Mouse (Mus musculus): ENCODE results near the gene Gm49340. TPM values are rescaled to one million over a fixed set of nuclear protein-coding genes. Genes with fewer than 3 reads are reported as not detected.

Gene Gm49340
- total RNA-seq, 2 experiments from 2014 or later, result not detected

Other genes with a start within 250 kb of the Gm49340 start
- under 1 TPM; 0.18 to 0.21 TPM for gene Itgae, start 239.2 kb upstream of the Gm49340 start, total RNA-seq (2021)
- gene Haspin, start 191.4 kb upstream of the Gm49340 start, total RNA-seq (2021), result 1 to 10 TPM; 6.0 to 7.1 TPM
- 1 to 10 TPM; 3.9 to 5.0 TPM for gene P2rx5, start 169.3 kb upstream of the Gm49340 start, total RNA-seq (2021)
- gene Emc6, start 152.7 kb upstream of the Gm49340 start, total RNA-seq (2021), result 10 to 100 TPM; 66.3 to 67.9 TPM
- 100 to 1,000 TPM; 109 to 112 TPM for gene Tax1bp3, start 152.7 kb upstream of the Gm49340 start, total RNA-seq (2021)
- 1 to 10 TPM; 8.4 to 8.7 TPM for gene Ctns, start 130.7 kb upstream of the Gm49340 start, total RNA-seq (2021)
- 1 to 10 TPM in 1 of 2 experiments, under 1 TPM in 1; 0.95 to 1.1 TPM for gene Shpk, start 130.3 kb upstream of the Gm49340 start, total RNA-seq (2021)
- gene Trpv1, start 95.4 kb upstream of the Gm49340 start, total RNA-seq (2021), result not detected
- under 1 TPM; 0.07 to 0.10 TPM for gene Trpv3, start 62.4 kb upstream of the Gm49340 start, total RNA-seq (2021)
- gene Aspa, start 145 bp upstream of the Gm49340 start, total RNA-seq (2021), result under 1 TPM; 0.27 to 0.57 TPM
- not detected for gene Spata22, start within 50 bp of the Gm49340 start, total RNA-seq (2021)
- gene Olfr20, start 21.0 kb downstream of the Gm49340 start, total RNA-seq (2021), result not detected
- gene Olfr376, start 41.5 kb downstream of the Gm49340 start, total RNA-seq (2021), result not detected
- not detected for gene Olfr1, start 69.9 kb downstream of the Gm49340 start, total RNA-seq (2021)
- not detected for gene Olfr378, start 98.7 kb downstream of the Gm49340 start, total RNA-seq (2021)
- gene Olfr380, start 127.8 kb downstream of the Gm49340 start, total RNA-seq (2021), result not detected
- gene Olfr381, start 161.9 kb downstream of the Gm49340 start, total RNA-seq (2021), result not detected
- gene Olfr382, start 187.5 kb downstream of the Gm49340 start, total RNA-seq (2021), result not detected